Mouse (Mus musculus) kidney, embryonic 14.5 days (tissue): ENCODE data around the gene Fam193a. TPM values are rescaled to one million over a fixed set of nuclear protein-coding genes. Genes with fewer than 3 reads are reported as not detected.

ENCODE experiments used
- ATAC-seq: fragments of 200-750 bp; cut with Nextera tagmentation; 2 replicates; pipeline ENCODE4 v1.8.0; 2017; ENCODE audit warnings: moderate number of reproducible peaks, mild to moderate bottlenecking, moderate TSS enrichment, moderate library complexity; ENCODE audit not compliant: low FRiP score, low TSS enrichment
- H3K27ac ChIP-seq: fragments of 300-500 bp; sonication (generic); 2 replicates; pipeline ENCODE4 v1.5.1; 2014; ENCODE audit warnings: low read depth, mild to moderate bottlenecking, low read length, moderate library complexity, mixed read lengths
- H3K27me3 ChIP-seq: fragments of 300-500 bp; sonication (generic); 2 replicates; pipeline ENCODE4 v1.6.1; 2014; ENCODE audit warnings: mild to moderate bottlenecking, low read length; ENCODE audit not compliant: control insufficient read depth, insufficient read depth
- H3K36me3 ChIP-seq: fragments of 300-500 bp; sonication (generic); 2 replicates; pipeline ENCODE4 v1.6.1; 2014; ENCODE audit warnings: low read length, mixed read lengths; ENCODE audit not compliant: control insufficient read depth, insufficient read depth
- H3K4me1 ChIP-seq: fragments of 300-500 bp; sonication (generic); 2 replicates; pipeline ENCODE4 v1.6.1; 2014; ENCODE audit warnings: low read length, mixed read lengths; ENCODE audit not compliant: control insufficient read depth, insufficient read depth
- H3K4me2 ChIP-seq: fragments of 300-500 bp; sonication (generic); replicated peaks from 2 replicates; pipeline ENCODE4 v1.6.1; 2014; ENCODE audit warnings: low read depth, mild to moderate bottlenecking, low read length
- H3K4me3 ChIP-seq: fragments of 300-500 bp; sonication (generic); 2 replicates; pipeline ENCODE4 v1.5.1; 2014; ENCODE audit warnings: mild to moderate bottlenecking, low read length
- H3K9ac ChIP-seq: fragments of 300-500 bp; sonication (generic); 2 replicates; pipeline ENCODE4 v1.6.1; 2014; ENCODE audit warnings: low read depth, mild to moderate bottlenecking, low read length, moderate library complexity
- H3K9me3 ChIP-seq: fragments of 300-500 bp; sonication (generic); 2 replicates; pipeline ENCODE4 v1.6.1; 2016; ENCODE audit warnings: low read length; ENCODE audit not compliant: control insufficient read depth
- WGBS: fragments of 180-500 bp; shearing (Covaris S2); extraction: QIAGEN DNeasy Blood & Tissue Kit; methylation state at CpG from one replicate; pipeline ENCODE4 v1.1.7; 2014; 5-methylcytosine and 5-hydroxymethylcytosine counted together
- polyA plus RNA-seq: library from polyadenylated mRNA; unstranded; fragments of >200 nt; fragmentation: Nextera tagmentation; extraction: Ambion mirVana; gene quantifications from 2 replicates; pipeline ENCODE4 v1.2.1, GENCODE M21; 2014

Gene Fam193a
- polyA plus RNA-seq, 1 experiment from 2014 or later = 18.4 TPM

- WGBS = 32% methylated on average over 3 of the region's 3 CpGs
- peaks cover 4% of the 10 kb centered on the region; the same call in 1 of the 2 replicates for H3K4me1 ChIP-seq
- H3K9me3 ChIP-seq = no peaks in the 10 kb centered on the region
- H3K9ac ChIP-seq = no peak overlapping the region
- no peak overlapping the region for H3K4me3 ChIP-seq
- H3K4me2 ChIP-seq = no peak overlapping the region
- no peak overlapping the region for H3K27ac ChIP-seq
- no peaks in the 10 kb centered on the region for H3K36me3 ChIP-seq
- ATAC-seq = no peak
- no peaks in the 10 kb centered on the region for H3K27me3 ChIP-seq
Measured at GRCm38 (mm10) chr5:34517913-34518312, 148.2 kb downstream of the Fam193a start.

GRCm38 (mm10) chr5:34519389-34519910 is 149.7 kb downstream of the Fam193a start:
- Histone ChIP-seq H3K4me3 (no peak overlapping the region), H3K27me3 (no peaks in the 10 kb centered on the region), H3K9me3 (no peaks in the 10 kb centered on the region), H3K36me3 (no peaks in the 10 kb centered on the region), H3K27ac (no peak overlapping the region), H3K9ac (no peak overlapping the region), H3K4me2 (no peak overlapping the region), H3K4me1 (no peaks in the 10 kb centered on the region; the same call in 1 of the 2 replicates)
- no peak for ATAC-seq
- 86% methylated on average over 9 of the region's 9 CpGs for WGBS

- H3K4me3 ChIP-seq = no peak overlapping the region
- no peaks in the 10 kb centered on the region for H3K9me3 ChIP-seq
- no peak for ATAC-seq
- no peak overlapping the region for H3K27ac ChIP-seq
- H3K36me3 ChIP-seq = no peaks in the 10 kb centered on the region
- 74% methylated on average over 11 of the region's 11 CpGs for WGBS
- H3K9ac ChIP-seq = no peak overlapping the region
- no peaks in the 10 kb centered on the region for H3K27me3 ChIP-seq
- no peaks in the 10 kb centered on the region for H3K4me1 ChIP-seq
- H3K4me2 ChIP-seq = no peak overlapping the region
Measured at GRCm38 (mm10) chr5:34520458-34521209, 150.9 kb downstream of the Fam193a start.

GRCm38 (mm10) chr5:34521337-34521736 is 151.6 kb downstream of the Fam193a start:
- H3K27ac ChIP-seq = no peak overlapping the region

GRCm38 (mm10) chr5:34523958-34524485 is 154.3 kb downstream of the Fam193a start:
- 69% methylated on average over 4 of the region's 4 CpGs for WGBS
- Histone ChIP-seq H3K36me3 (no peaks in the 10 kb centered on the region), H3K27me3 (no peaks in the 10 kb centered on the region), H3K9ac (no peak overlapping the region), H3K4me2 (no peak overlapping the region), H3K4me3 (no peak overlapping the region), H3K4me1 (peaks cover 4% of the 10 kb centered on the region; the same call in 1 of the 2 replicates), H3K9me3 (no peaks in the 10 kb centered on the region), H3K27ac (no peak overlapping the region)
- ATAC-seq = no peak

More at GRCm38 (mm10) chr5:34521337-34521736, 151.6 kb downstream of the Fam193a start:
- no peaks in the 10 kb centered on the region for H3K36me3 ChIP-seq
- H3K27me3 ChIP-seq = no peaks in the 10 kb centered on the region
- H3K9ac ChIP-seq = no peak overlapping the region
- ATAC-seq = no peak
- peaks cover 4% of the 10 kb centered on the region; the same call in 1 of the 2 replicates for H3K4me1 ChIP-seq
- WGBS = 79% methylated on average over 3 of the region's 3 CpGs
- H3K4me2 ChIP-seq = no peak overlapping the region
- H3K9me3 ChIP-seq = no peaks in the 10 kb centered on the region
- no peak overlapping the region for H3K4me3 ChIP-seq

- H3K4me3 ChIP-seq = no peak overlapping the region
- no peaks in the 10 kb centered on the region for H3K27me3 ChIP-seq
- H3K9me3 ChIP-seq = no peaks in the 10 kb centered on the region
- ATAC-seq = no peak
- no peak overlapping the region for H3K9ac ChIP-seq
- H3K4me1 ChIP-seq = peaks cover 4% of the 10 kb centered on the region; the same call in 1 of the 2 replicates
- H3K27ac ChIP-seq = no peak overlapping the region
- no peak overlapping the region for H3K4me2 ChIP-seq
- H3K36me3 ChIP-seq = no peaks in the 10 kb centered on the region
Measured at GRCm38 (mm10) chr5:34524511-34524910, 154.8 kb downstream of the Fam193a start.

- Histone ChIP-seq H3K4me1 (peaks cover 4% of the 10 kb centered on the region; the same call in 1 of the 2 replicates), H3K4me2 (peak within 1 kb of the TSS; percentile 69), H3K4me3 (peak within 1 kb of the TSS; percentile 54), H3K36me3 (no peaks in the 10 kb centered on the region), H3K27me3 (no peaks in the 10 kb centered on the region), H3K9me3 (no peaks in the 10 kb centered on the region), H3K9ac (peak within 1 kb of the TSS; percentile 59), H3K27ac (0 out of 2 replicates have a peak within 1 kb of the TSS, but pooled peaks have one; percentile 37)
- 2% methylated on average over 38 of the region's 38 CpGs for WGBS
- ATAC-seq = peak; percentile 95
Measured at GRCm38 (mm10) chr5:34525663-34526476, 156.1 kb downstream of the Fam193a start, which contains the start of gene Sh3bp2. TSS of gene Sh3bp2 (plus strand) at chr5:34525838.

GRCm38 (mm10) chr5:34526477-34526775 is 156.7 kb downstream of the Fam193a start:
- WGBS = 43% methylated on average over 5 of the region's 5 CpGs
- peak overlapping the region; percentile 54; the same call in 1 of the 2 replicates for H3K4me3 ChIP-seq
- no peak for ATAC-seq
- H3K4me2 ChIP-seq = peak overlapping the region; percentile 69; the same call in 1 of the 2 replicates
- H3K4me1 ChIP-seq = peaks cover 4% of the 10 kb centered on the region; the same call in 1 of the 2 replicates
- no peaks in the 10 kb centered on the region for H3K27me3 ChIP-seq
- no peak overlapping the region for H3K27ac ChIP-seq
- no peaks in the 10 kb centered on the region for H3K9me3 ChIP-seq
- no peaks in the 10 kb centered on the region for H3K36me3 ChIP-seq
- H3K9ac ChIP-seq = 0 out of 2 replicates have a peak overlapping the region, but pooled peaks have one; percentile 59
